Mouse (Mus musculus) liver, postnatal 0 days (tissue): ENCODE data around the gene Fam126a. TPM values are rescaled to one million over a fixed set of nuclear protein-coding genes. Genes with fewer than 3 reads are reported as not detected.

Experiments
- ATAC-seq: fragments of 200-750 bp; cut with Nextera tagmentation; 2 replicates; pipeline ENCODE4 v1.8.0; 2017; ENCODE audit warnings: mild to moderate bottlenecking, moderate library complexity
- DNase-seq: peaks from one replicate; pipeline ENCODE4 v3.0.0-alpha.2; 2016
- H3K27ac ChIP-seq: fragments of 300-500 bp; sonication (generic); 2 replicates; pipeline ENCODE4 v1.5.1; 2014; ENCODE audit warnings: antibody characterized with exemption, moderate library complexity, mild to moderate bottlenecking, low read depth
- H3K27me3 ChIP-seq: fragments of 300-500 bp; sonication (generic); 2 replicates; pipeline ENCODE4 v1.6.1; 2014; ENCODE audit warnings: low read length, control low read depth, mixed read lengths; ENCODE audit not compliant: insufficient read depth
- H3K36me3 ChIP-seq: fragments of 300-500 bp; sonication (generic); replicated peaks from 2 replicates; pipeline ENCODE4 v1.6.1; 2014; ENCODE audit warnings: mild to moderate bottlenecking, control low read depth, low read length, moderate library complexity, mixed read lengths; ENCODE audit not compliant: insufficient read depth
- H3K4me1 ChIP-seq: fragments of 300-500 bp; sonication (generic); 2 replicates; pipeline ENCODE4 v1.6.1; 2014; ENCODE audit warnings: antibody characterized with exemption, mild to moderate bottlenecking, control low read depth; ENCODE audit not compliant: insufficient read depth
- H3K4me2 ChIP-seq: fragments of 300-500 bp; sonication (generic); 2 replicates; pipeline ENCODE4 v1.6.1; 2014; ENCODE audit warnings: low read depth, mild to moderate bottlenecking, low read length, moderate library complexity, mixed read lengths
- H3K4me3 ChIP-seq: fragments of 300-500 bp; sonication (generic); 2 replicates; pipeline ENCODE4 v1.5.1; 2014; ENCODE audit warnings: low read depth, low read length
- H3K9ac ChIP-seq: fragments of 300-500 bp; sonication (generic); replicated peaks from 2 replicates; pipeline ENCODE4 v1.6.1; 2014; ENCODE audit warnings: mild to moderate bottlenecking, moderate library complexity
- H3K9me3 ChIP-seq: fragments of 300-500 bp; sonication (generic); 2 replicates; pipeline ENCODE4 v1.6.1; 2016; ENCODE audit warnings: mild to moderate bottlenecking, control low read depth, low read length, mixed read lengths
- CTCF ChIP-seq: sonication (generic); IDR thresholded peaks from 2 replicates; pipeline ENCODE4 v1.5.1; 2016; ENCODE audit warnings: antibody characterized with exemption, low read depth
- EP300 ChIP-seq: IDR thresholded peaks from 2 replicates; pipeline ENCODE4 v1.6.1; 2016; ENCODE audit warnings: antibody characterized with exemption, low read depth, mild to moderate bottlenecking
- WGBS: fragments of 180-500 bp; shearing (Covaris S2); extraction: QIAGEN DNeasy Blood & Tissue Kit; methylation state at CpG from one replicate; pipeline ENCODE4 v1.1.7; 2014; ENCODE audit not compliant: insufficient replicate concordance; 5-methylcytosine and 5-hydroxymethylcytosine counted together
- polyA plus RNA-seq: library from polyadenylated mRNA; unstranded; fragments of >200 nt; fragmentation: Nextera tagmentation; extraction: Ambion mirVana; gene quantifications from 2 replicates; pipeline ENCODE4 v1.2.1, GENCODE M21; 2015

Gene Fam126a
- polyA plus RNA-seq, 1 experiment from 2014 or later, result 33.4 TPM

DNA sequence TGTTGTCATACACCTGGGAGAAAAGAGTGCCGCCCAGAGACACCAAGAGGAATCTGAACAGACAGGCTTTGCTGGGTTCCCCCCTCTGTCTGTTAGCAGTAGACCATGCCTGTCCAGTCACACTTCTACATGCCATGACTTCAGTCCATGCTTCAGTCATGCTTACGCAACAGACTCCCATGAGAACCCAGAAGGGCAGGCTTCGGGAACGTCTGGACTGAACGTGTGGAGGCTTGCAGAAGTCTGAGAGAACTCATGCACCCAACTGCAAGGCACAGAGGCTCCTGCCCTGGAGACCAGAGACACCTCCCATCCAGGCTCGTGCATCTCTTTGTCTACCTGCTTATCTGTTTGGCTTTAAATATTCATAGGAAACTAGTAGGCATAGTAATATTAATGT, 6.2 kb upstream of the Fam126a start:
- Histone ChIP-seq H3K9me3 (no peaks in the 10 kb centered on the region), H3K4me2 (no peak overlapping the region), H3K27me3 (no peaks in the 10 kb centered on the region), H3K9ac (no peak overlapping the region), H3K4me1 (peaks cover 14% of the 10 kb centered on the region), H3K4me3 (no peak overlapping the region), H3K27ac (no peak overlapping the region), H3K36me3 (no peaks in the 10 kb centered on the region)
- ATAC-seq (no peak), DNase-seq (no peak)
- TF ChIP-seq EP300 (no peak), CTCF (no peak)
- 74% methylated on average over 6 of the region's 6 CpGs for WGBS

GRCm38 (mm10) chr5:24034970-24035369, 4.5 kb upstream of the Fam126a start:
- TF ChIP-seq CTCF (no peak), EP300 (no peak)
- ATAC-seq (no peak), DNase-seq (no peak)
- Histone ChIP-seq H3K4me2 (no peak overlapping the region), H3K9me3 (no peaks in the 10 kb centered on the region), H3K27me3 (no peaks in the 10 kb centered on the region), H3K27ac (no peak overlapping the region; the same call in 1 of the 2 replicates), H3K36me3 (no peaks in the 10 kb centered on the region), H3K9ac (no peak overlapping the region), H3K4me3 (no peak overlapping the region), H3K4me1 (peaks cover 14% of the 10 kb centered on the region)
- whole genome bisulfite sequencing, result 20% methylated on average over 3 of the region's 3 CpGs

- no peaks in the 10 kb centered on the region for H3K36me3 ChIP-seq
- H3K4me1 ChIP-seq, result peaks cover 13% of the 10 kb centered on the region
- no peak for TF ChIP-seq EP300
- TF ChIP-seq CTCF, result no peak
- no peak overlapping the region for H3K4me3 ChIP-seq
- H3K27ac ChIP-seq, result no peak overlapping the region
- WGBS, result 74% methylated on average over 1 of the region's 1 CpGs
- H3K9me3 ChIP-seq, result no peaks in the 10 kb centered on the region
- no peak for ATAC-seq
- no peak for DNase-seq
- H3K27me3 ChIP-seq, result no peaks in the 10 kb centered on the region
- H3K4me2 ChIP-seq, result no peak overlapping the region
- no peak overlapping the region for H3K9ac ChIP-seq
Measured at GRCm38 (mm10) chr5:24034091-24034490, 3.6 kb upstream of the Fam126a start.

DNA sequence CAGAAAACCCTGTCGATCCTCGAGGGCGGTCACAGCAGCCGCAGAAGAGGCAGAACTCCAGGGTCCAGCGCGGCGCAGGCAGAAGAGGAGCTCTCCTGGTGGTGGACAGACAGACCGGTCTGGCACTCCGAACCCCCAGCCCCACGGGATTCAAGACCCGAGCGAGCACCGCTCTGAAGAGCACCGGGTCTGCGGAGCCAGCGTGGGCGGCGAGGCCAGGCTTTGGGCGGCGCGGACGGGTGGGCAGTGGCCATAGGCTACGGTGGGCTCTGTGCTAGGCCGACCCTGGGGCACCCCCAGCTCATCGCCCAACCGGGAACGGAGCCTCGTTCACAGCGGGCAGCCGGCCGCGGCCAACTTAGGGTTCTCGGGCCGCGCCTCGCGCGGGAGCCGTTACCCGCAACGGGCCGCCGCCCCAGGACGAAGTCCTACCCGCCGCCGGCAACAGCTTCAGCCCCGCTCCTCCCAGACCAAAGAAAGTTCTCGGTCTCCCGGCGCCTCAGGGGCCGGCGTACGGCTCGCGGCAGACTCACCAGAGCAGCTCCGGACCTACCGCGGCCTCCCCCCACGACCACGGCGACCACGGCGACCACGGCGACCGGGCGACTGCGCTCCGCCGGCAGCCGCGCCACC, 428 bp downstream of the Fam126a start:
- H3K27ac ChIP-seq, result peak overlapping the region; percentile 92
- no peak for TF ChIP-seq EP300
- 0 out of 2 replicates have a peak, but pooled peaks have one; percentile 3 for TF ChIP-seq CTCF
- DNase-seq, result no peak

DNA sequence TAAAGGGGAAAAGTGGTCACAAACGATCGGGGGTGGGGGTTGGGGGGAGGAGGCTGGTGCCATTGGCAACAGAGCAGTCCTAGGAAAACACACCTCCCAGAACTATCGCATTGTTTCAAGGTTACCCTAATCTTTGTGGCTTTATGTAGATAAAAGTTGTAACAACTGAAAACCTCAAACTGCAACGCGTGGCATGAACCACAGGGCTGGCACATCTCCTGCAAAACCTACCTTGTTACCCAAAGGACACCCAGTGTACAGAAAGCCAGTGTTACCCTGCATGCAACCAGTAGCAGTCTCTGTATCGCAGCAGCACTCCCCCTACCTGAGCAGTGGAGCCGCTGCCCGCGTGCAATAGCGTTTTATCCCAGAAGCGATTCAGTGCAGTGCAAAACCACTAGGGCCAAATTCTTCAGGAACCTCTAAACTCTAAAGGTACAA, 1.1 kb downstream of the Fam126a start:
- peak; percentile 70 for TF ChIP-seq CTCF
- peak; percentile 33; the same call in 1 of the 2 replicates for TF ChIP-seq EP300
- Histone ChIP-seq H3K9me3 (no peaks in the 10 kb centered on the region), H3K27ac (peak overlapping the region; percentile 92), H3K4me2 (peak overlapping the region; percentile 78), H3K9ac (peak overlapping the region; percentile 93), H3K4me3 (peak overlapping the region; percentile 85), H3K36me3 (no peaks in the 10 kb centered on the region), H3K4me1 (peaks cover 8% of the 10 kb centered on the region; the same call in 1 of the 2 replicates), H3K27me3 (no peaks in the 10 kb centered on the region)
- peak; percentile 18 for ATAC-seq
- WGBS, result 1% methylated on average over 11 of the region's 11 CpGs
- DNase-seq, result peak; percentile 66

More for the DNA sequence above, 428 bp downstream of the Fam126a start:
- H3K4me2 ChIP-seq, result peak overlapping the region; percentile 78
- ATAC-seq, result peak; percentile 67
- H3K4me1 ChIP-seq, result peaks cover 13% of the 10 kb centered on the region; the same call in 1 of the 2 replicates
- peak overlapping the region; percentile 85 for H3K4me3 ChIP-seq
- H3K36me3 ChIP-seq, result no peaks in the 10 kb centered on the region
- no peaks in the 10 kb centered on the region for H3K27me3 ChIP-seq
- no peaks in the 10 kb centered on the region for H3K9me3 ChIP-seq
- WGBS, result 2% methylated on average over 48 of the region's 73 CpGs
- peak overlapping the region; percentile 93 for H3K9ac ChIP-seq

- WGBS, result 76% methylated on average over 3 of the region's 3 CpGs
- no peak for DNase-seq
- no peak overlapping the region for H3K4me3 ChIP-seq
- no peak for ATAC-seq
- H3K27ac ChIP-seq, result no peak overlapping the region
- H3K4me2 ChIP-seq, result no peak overlapping the region
- H3K9me3 ChIP-seq, result no peaks in the 10 kb centered on the region
- TF ChIP-seq CTCF, result no peak
- no peak for TF ChIP-seq EP300
- H3K4me1 ChIP-seq, result peaks cover 8% of the 10 kb centered on the region; the same call in 1 of the 2 replicates
- H3K27me3 ChIP-seq, result no peaks in the 10 kb centered on the region
- H3K9ac ChIP-seq, result no peak overlapping the region
- no peaks in the 10 kb centered on the region for H3K36me3 ChIP-seq
Measured at GRCm38 (mm10) chr5:24024957-24025356, 5.5 kb downstream of the Fam126a start.
